Mouse (Mus musculus) C2C12 (cell line): ENCODE measurements around the gene Traip.

Source experiments
- CEBPB ChIP-seq: IDR thresholded peaks from one replicate; pipeline ENCODE4 v1.6.1; 2011; ENCODE audit warnings: low read depth, mild to moderate bottlenecking, control low read depth, moderate library complexity
- CTCF ChIP-seq: IDR thresholded peaks from one replicate; pipeline ENCODE4 v1.5.1; 2011; ENCODE audit not compliant: control insufficient read depth, insufficient read depth, insufficient read length
- FOSL1 ChIP-seq: IDR thresholded peaks from one replicate; pipeline ENCODE4 v1.8.0; 2011; ENCODE audit warnings: mild to moderate bottlenecking, low read length; ENCODE audit not compliant: poor library complexity, insufficient read depth, severe bottlenecking
- MAX ChIP-seq: IDR thresholded peaks from one replicate; pipeline ENCODE4 v1.6.1; 2011; ENCODE audit warnings: mild to moderate bottlenecking, control low read depth
- MYOD1 ChIP-seq: IDR thresholded peaks from one replicate; pipeline ENCODE4 v1.6.1; 2011; ENCODE audit warnings: low read depth; ENCODE audit not compliant: control insufficient read depth, insufficient read length

DNA sequence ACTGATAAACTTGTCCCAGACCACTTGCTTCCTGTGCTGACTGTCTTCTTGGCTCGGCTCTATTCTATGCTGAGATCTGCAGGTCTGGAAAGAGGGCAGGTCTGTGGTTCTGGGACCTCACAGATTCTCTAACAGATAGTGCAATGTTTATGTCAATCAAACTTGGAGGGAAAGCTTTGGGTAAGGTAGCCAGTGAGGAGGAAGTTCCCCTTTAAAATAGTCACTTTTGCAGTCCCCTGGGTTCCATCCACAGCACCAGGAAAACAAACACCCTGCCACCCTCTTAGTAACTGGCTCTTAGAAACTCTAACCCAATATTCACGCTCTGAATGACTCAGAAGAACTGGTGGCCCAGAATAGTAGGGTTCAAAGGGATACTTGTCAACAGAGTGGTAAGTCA, 44.5 kb downstream of the Traip start:
- TF ChIP-seq CTCF (no peak), MYOD1 (no peak), CEBPB (no peak), MAX (no peak), FOSL1 (no peak)
